Mouse (Mus musculus): ENCODE data around the gene Tmtc2.

The Tmtc2 gene

DNA sequence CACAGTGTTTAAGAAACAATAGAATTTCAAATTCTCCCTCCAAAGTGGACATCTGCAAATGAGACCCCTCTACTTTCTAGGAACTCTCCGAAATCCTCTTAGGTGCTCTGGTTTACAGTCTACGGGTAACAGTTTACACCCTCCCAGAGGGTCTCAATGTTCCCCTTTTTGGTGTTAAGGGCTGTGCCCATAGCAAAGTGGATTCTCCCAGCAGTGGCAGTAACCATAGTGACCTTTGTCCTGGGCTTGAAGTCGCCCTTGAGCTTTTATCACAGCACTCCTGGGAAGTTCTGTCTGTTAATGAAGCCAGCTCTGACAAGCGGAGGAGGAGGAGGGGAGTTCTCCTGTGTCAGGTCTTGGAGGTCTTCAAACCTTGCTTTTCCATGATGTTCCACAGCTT is 384.5 kb downstream of the Tmtc2 start:
- DNase-seq (ENCODE audit: low spot score in 2 of 2), result no peak

DNA sequence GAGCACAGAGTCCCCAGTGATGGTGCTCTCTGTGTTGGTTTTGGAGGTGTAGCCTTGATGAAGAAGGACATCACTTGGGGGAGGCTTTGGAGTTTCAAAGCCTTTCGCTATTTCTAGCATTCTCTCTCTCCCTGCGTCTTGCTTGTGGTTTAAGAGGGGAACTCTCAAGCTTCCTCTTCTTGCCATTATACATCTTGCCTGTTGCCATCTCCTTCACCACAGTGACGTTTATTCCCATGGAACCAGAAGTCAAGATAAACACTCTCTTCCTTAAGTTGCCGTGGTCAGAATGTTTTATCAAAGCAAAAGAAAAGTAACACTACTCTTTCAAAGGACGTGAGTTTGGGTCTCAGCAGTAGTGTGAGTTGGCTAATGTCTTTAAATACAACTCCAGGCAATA is 387.6 kb downstream of the Tmtc2 start:
- no peak for DNase-seq (ENCODE audit: low spot score in 2 of 2)

DNA sequence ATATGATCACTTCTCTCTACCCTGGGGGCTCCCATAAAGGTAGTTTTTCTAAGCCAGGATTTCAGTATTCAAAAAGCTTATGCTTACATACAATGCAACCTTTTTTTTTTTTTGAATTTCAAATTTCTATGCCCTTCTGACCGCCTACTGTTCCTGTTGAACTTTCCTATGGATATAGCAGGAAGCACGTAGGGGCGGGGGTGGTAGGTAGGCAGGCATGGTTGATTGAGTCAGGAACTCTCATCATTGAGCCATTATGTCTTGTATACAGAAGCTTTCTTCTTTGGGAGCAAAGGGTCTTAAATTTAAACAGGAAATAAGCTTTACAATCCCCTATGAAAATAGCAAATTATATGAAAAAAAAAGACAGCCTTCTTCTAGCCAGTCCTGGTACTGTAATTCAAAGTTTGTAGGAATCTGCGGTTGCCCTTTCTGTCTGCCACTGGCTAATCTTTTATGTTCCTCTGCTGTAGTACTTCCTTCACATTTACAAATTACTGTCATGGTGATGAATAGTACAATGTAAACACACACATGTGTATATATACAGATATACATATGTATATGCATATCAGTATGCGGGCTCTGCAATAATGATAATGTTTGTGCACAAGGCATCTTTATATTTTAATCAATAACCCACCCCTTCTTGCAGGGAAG is 405.7 kb downstream of the Tmtc2 start:
- no peak for DNase-seq (ENCODE audit: low spot score in 2 of 2)

DNA sequence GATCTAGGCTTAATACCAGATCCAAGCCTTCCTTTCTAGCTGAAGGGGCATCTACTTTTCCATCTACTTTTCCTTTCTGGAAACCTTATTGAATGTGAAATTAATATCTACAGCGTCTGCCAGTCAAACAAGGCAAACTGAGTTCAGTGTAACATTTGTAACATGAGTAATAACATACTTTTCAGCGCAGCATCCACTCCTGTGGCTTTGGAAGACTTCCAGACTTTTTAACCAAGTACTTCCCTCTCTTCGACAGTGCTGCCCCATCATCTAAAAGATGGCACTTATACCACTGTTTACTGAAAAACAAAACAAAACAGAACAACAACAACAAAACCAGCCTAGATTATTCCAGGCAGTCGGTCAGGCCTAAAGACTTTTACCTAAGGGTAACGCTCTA is 409.0 kb downstream of the Tmtc2 start:
- no peak for DNase-seq (ENCODE audit: low spot score in 2 of 2)

DNA sequence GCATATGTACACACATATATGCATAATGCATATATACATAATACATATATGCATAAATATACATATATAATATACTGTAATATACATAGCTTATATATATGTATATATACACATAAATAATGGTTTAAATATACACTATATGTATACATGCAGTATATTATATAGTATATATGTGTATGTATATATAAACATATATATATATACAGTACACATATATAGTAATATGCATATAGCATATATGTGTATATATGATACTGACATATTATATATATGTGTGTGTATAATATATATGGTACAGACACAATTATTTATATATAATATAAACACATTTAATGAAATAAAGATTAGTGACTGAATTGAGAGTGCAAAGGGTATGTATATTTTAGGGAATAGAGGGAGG is 420.5 kb downstream of the Tmtc2 start:
- no peak for DNase-seq (ENCODE audit: low spot score in 2 of 2)

DNA sequence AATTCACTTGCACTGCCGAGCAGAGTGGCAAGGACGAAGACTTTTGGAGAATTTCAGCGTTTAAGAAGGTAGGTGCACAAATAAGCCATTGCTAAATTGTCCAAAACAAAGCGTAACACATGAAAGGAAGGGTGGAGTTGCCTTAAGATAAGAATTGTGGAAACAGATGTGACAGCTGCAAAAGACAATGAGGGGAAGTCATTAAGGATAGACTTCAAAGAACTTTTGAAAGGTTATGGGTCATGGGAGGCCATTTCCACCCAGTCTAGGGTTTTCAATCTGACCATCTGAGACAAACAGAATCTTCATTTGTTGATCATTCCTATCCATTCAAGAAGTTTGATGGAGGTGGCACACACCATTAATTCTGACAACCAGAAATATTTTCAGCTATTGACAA is 429.9 kb downstream of the Tmtc2 start:
- DNase-seq (ENCODE audit: low spot score in 2 of 2), result no peak

DNA sequence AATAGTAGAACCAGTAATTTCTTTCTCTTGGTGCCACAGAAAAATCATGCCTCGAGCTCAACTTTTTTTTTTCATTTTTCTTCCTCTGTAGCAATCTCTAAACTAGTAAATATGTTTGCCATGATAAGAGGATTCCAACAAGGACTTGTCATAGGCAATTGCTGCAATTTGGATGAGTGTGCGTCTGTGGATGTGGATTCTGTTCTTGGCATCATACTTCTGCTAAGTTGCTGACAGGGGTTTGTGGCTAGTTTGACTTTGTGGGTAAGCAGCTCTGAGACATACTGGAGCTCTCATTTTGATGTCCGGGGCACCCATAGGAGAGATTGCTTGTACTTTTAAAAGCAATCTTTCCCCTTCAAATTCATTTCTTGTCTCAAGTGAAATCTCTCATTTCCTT is 432.1 kb downstream of the Tmtc2 start:
- no peak for DNase-seq (ENCODE audit: low spot score in 2 of 2)

All from cerebellum, postnatal 4 days (tissue).